Mouse (Mus musculus) MEL (cell line): ENCODE measurements at regions not wholly inside any gene's neighbourhood (a gene's known extent, or its start where the extent isn't known, plus 50 kb on each side); places are given as distances from the start of the nearest gene placed in this dataset.

ENCODE experiments used
- DNase-seq: peaks from one replicate; pipeline ENCODE4 v3.0.0; 2011; ENCODE audit warnings: low read depth, low spot score
- H3K27ac ChIP-seq: 2 replicates; pipeline ENCODE4 v1.5.1; 2012; ENCODE audit warnings: low read depth, mild to moderate bottlenecking, control low read depth, low read length, moderate library complexity; ENCODE audit not compliant: control insufficient read depth
- H3K27me3 ChIP-seq, 2 experiments: fragments of 150-350 bp in 1 of 2; sonication (generic) in 1 of 2; 2 replicates each; pipeline ENCODE4 v1.6.1; 2012; ENCODE audit warnings: low read length in 2 of 2, mild to moderate bottlenecking in 2 of 2, improper control_type of control experiment in 1 of 2, moderate library complexity in 1 of 2; ENCODE audit not compliant: insufficient read depth in 2 of 2, control insufficient read depth in 1 of 2
- H3K36me3 ChIP-seq, 2 experiments: 2 replicates each; pipeline ENCODE4 v1.6.1; 2012 to 2014; ENCODE audit warnings: low read length in 2 of 2, improper control_type of control experiment in 1 of 2, inconsistent platforms in 1 of 2, mild to moderate bottlenecking in 1 of 2; ENCODE audit not compliant: insufficient read depth in 2 of 2, control insufficient read depth in 1 of 2
- H3K4me1 ChIP-seq, 2 experiments: fragments of 150-350 bp in 1 of 2; sonication (generic) in 1 of 2; 2 replicates each; pipeline ENCODE4 v1.6.1; 2012; ENCODE audit warnings: low read length in 2 of 2, improper control_type of control experiment in 1 of 2, mild to moderate bottlenecking in 1 of 2; ENCODE audit not compliant: insufficient read depth in 2 of 2, control insufficient read depth in 1 of 2
- H3K4me3 ChIP-seq, 2 experiments: fragments of 150-350 bp in 1 of 2; sonication (generic) in 1 of 2; 2 replicates each; pipeline ENCODE4 v1.5.1; 2012; ENCODE audit warnings: low read depth in 2 of 2, low read length in 2 of 2, mild to moderate bottlenecking in 2 of 2, moderate library complexity in 2 of 2, control low read depth in 1 of 2, improper control_type of control experiment in 1 of 2; ENCODE audit not compliant: control insufficient read depth in 1 of 2, insufficient read depth in 1 of 2
- H3K79me2 ChIP-seq: 2 replicates; pipeline ENCODE4 v1.6.1; 2012; ENCODE audit warnings: mild to moderate bottlenecking, low read length, moderate library complexity; ENCODE audit not compliant: control insufficient read depth, poor library complexity, insufficient read depth
- H3K9ac ChIP-seq: 2 replicates; pipeline ENCODE4 v1.6.1; 2012; ENCODE audit warnings: low read depth, mild to moderate bottlenecking, control low read depth, low read length, moderate library complexity; ENCODE audit not compliant: control insufficient read depth, poor library complexity, severe bottlenecking
- H3K9me3 ChIP-seq: fragments of 150-350 bp; sonication (generic); replicated peaks from 2 replicates; pipeline ENCODE4 v1.6.1; 2012; ENCODE audit warnings: mild to moderate bottlenecking, low read length, improper control_type of control experiment, moderate library complexity; ENCODE audit not compliant: insufficient read depth
- CTCF ChIP-seq, 3 experiments: IDR thresholded peaks in 2 of 3; conservative IDR thresholded peaks in 1 of 3; 2 replicates each; pipeline ENCODE4 v1.5.1; 2011 to 2012; ENCODE audit warnings: low read length in 3 of 3, low read depth in 2 of 3, mild to moderate bottlenecking in 2 of 3, improper control_type of control experiment in 1 of 3, inconsistent platforms in 1 of 3, mixed read lengths in 1 of 3, moderate library complexity in 1 of 3; ENCODE audit not compliant: control insufficient read depth in 1 of 3, insufficient read depth in 1 of 3, poor library complexity in 1 of 3, severe bottlenecking in 1 of 3
- ETS1 ChIP-seq: IDR thresholded peaks from 2 replicates; pipeline ENCODE4 v1.6.1; 2012; ENCODE audit warnings: low read depth, mild to moderate bottlenecking, inconsistent platforms, low read length, improper control_type of control experiment, moderate library complexity
- HCFC1 ChIP-seq: IDR thresholded peaks from 2 replicates; pipeline ENCODE4 v1.6.1; 2012; ENCODE audit warnings: low read depth, mild to moderate bottlenecking, inconsistent platforms, low read length, improper control_type of control experiment, moderate library complexity
- JUND ChIP-seq: IDR thresholded peaks from 2 replicates; pipeline ENCODE4 v1.6.1; 2011; ENCODE audit warnings: low read depth, mild to moderate bottlenecking, improper control_type of control experiment, low read length
- KAT2A ChIP-seq: conservative IDR thresholded peaks from 2 replicates; pipeline ENCODE4 v1.6.1; 2012; ENCODE audit warnings: low read depth, low read length, improper control_type of control experiment, inconsistent platforms
- MAFK ChIP-seq: IDR thresholded peaks from 2 replicates; pipeline ENCODE4 v1.6.1; 2011; ENCODE audit warnings: low read depth, mild to moderate bottlenecking, low read length, improper control_type of control experiment, borderline replicate concordance
- MYB ChIP-seq: IDR thresholded peaks from 2 replicates; pipeline ENCODE4 v1.6.1; 2011; ENCODE audit warnings: mild to moderate bottlenecking, low read depth, low read length, improper control_type of control experiment
- MYC ChIP-seq: IDR thresholded peaks from 2 replicates; pipeline ENCODE4 v1.6.1; 2011; ENCODE audit warnings: low read depth, mild to moderate bottlenecking, low read length, improper control_type of control experiment, moderate library complexity
- NRF1 ChIP-seq: IDR thresholded peaks from 2 replicates; pipeline ENCODE4 v1.6.1; 2014; ENCODE audit warnings: low read depth, mild to moderate bottlenecking, inconsistent platforms, low read length, improper control_type of control experiment, moderate library complexity; ENCODE audit not compliant: poor library complexity, insufficient read depth, severe bottlenecking
- RCOR1 ChIP-seq: IDR thresholded peaks from 2 replicates; pipeline ENCODE4 v1.6.1; 2012; ENCODE audit warnings: low read depth, mild to moderate bottlenecking, inconsistent platforms, low read length, improper control_type of control experiment
- TCF12 ChIP-seq: IDR thresholded peaks from 2 replicates; pipeline ENCODE4 v1.6.1; 2014; ENCODE audit warnings: low read depth, mild to moderate bottlenecking, inconsistent platforms, low read length, improper control_type of control experiment, moderate library complexity
- ZMIZ1 ChIP-seq: IDR thresholded peaks from 2 replicates; pipeline ENCODE4 v1.6.1; 2012; ENCODE audit warnings: low read depth, mild to moderate bottlenecking, inconsistent platforms, low read length, improper control_type of control experiment, moderate library complexity

DNA sequence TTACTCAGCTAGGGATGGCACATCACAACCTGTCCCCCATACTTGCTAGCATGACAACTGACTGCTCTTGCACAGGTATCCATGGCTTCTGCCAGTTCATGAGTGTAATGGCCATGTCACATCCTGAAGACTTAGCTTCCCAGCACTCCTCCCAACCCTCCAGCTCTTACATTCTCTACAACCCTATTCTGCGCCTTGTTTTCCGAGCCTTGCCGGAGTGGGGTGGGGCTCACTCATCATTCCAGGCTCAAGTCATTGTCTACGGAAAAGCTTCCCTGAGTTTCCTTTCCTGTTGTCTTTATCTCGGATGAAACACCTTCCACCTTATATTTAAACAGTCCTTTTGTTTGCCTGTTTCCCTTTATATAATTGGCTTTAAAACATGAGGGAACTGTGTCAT lies 69.6 kb downstream of the Prdm13 start:
- Histone ChIP-seq H3K27me3 (no peaks in the 10 kb centered on the region), H3K4me1 (no peaks in the 10 kb centered on the region), H3K36me3 (no peaks in the 10 kb centered on the region), H3K27ac (no peak overlapping the region), H3K9me3 (no peaks in the 10 kb centered on the region), H3K79me2 (no peaks in the 10 kb centered on the region), H3K4me3 (no peak overlapping the region), H3K9ac (no peak overlapping the region)
- TF ChIP-seq KAT2A (no peak), HCFC1 (no peak), RCOR1 (no peak), MYB (no peak), MAFK (no peak)
- no peak for DNase-seq

DNA sequence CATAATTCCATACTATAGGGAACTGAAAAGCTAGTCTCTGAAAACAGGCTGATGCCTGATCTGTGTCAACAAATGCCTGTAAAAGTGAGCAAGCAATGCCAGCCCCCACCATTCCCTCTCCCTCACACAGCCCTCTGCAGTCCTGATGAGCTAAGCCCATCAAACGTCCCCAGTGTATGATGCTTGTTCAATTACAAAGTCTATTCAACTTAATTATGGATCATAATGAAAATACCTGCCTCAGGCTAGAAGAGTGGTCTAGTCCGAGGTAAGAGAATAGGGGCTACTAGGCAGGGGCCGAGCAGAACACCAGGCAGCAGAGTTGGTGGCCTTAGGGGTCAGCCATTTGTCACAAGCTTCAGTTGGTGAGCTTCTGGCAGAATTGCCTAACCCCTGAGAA lies 71.3 kb downstream of the Prdm13 start:
- H3K79me2 ChIP-seq = no peaks in the 10 kb centered on the region
- no peak overlapping the region for H3K9ac ChIP-seq
- H3K27me3 ChIP-seq = no peaks in the 10 kb centered on the region
- H3K4me3 ChIP-seq = no peak overlapping the region
- DNase-seq = no peak
- no peaks in the 10 kb centered on the region for H3K36me3 ChIP-seq
- no peaks in the 10 kb centered on the region for H3K9me3 ChIP-seq
- no peaks in the 10 kb centered on the region for H3K4me1 ChIP-seq
- TF ChIP-seq ZMIZ1 = no peak
- TF ChIP-seq CTCF (IDR thresholded peaks at IDR 0.05 in 2 of 3, conservative IDR thresholded peaks at IDR 0.05 in 1 of 3; ENCODE audit: control insufficient read depth in 1 of 3, insufficient read depth in 1 of 3, low read depth in 2 of 3, low read length in 3 of 3, poor library complexity in 1 of 3, severe bottlenecking in 1 of 3) = no peak
- no peak for TF ChIP-seq MYB
- H3K27ac ChIP-seq = no peak overlapping the region

DNA sequence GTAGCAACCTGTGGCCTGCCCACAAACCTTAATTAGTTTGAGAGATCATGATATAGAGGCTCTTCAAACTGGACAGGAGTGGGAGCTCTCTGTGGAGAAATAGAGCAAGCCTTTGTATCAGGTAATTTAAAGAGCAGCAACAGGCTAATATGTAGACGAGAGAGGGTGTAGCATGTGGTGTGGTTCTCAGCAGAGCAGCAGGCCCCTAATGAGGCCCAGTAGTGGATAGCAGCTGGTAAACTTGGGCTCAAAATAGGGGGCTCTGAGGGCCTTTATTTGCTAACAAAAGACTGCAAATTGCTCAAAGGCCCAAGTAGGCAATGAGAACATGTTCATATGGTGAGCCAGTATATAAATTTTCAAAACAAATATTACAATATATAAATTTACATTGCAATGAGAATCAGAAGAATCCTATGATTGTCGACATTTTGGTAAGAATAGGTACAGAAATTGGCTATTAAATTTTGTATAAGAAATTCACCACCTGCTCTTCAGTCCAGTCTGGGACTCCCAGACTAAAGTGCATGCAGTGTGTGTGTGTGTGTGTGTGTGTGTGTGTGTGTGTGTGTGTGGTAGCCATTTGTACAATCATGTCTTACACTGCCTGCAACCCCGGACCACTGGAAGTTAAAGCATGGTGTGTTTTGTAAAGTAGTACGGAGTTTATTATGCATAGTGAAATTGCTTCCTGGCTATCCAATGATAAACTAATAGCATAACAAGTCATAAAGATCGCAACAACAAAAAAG lies 74.1 kb downstream of the Prdm13 start:
- H3K4me1 ChIP-seq = no peaks in the 10 kb centered on the region
- H3K9me3 ChIP-seq = no peaks in the 10 kb centered on the region
- H3K9ac ChIP-seq = no peak overlapping the region
- DNase-seq = no peak
- H3K27ac ChIP-seq = no peak overlapping the region
- no peaks in the 10 kb centered on the region for H3K27me3 ChIP-seq
- TF ChIP-seq TCF12 (no peak), MYC (no peak), JUND (no peak), KAT2A (no peak), ETS1 (no peak), NRF1 (no peak), MAFK (no peak)
- no peak overlapping the region for H3K4me3 ChIP-seq
- H3K36me3 ChIP-seq = no peaks in the 10 kb centered on the region
- no peaks in the 10 kb centered on the region for H3K79me2 ChIP-seq
